Mouse (Mus musculus) G1E (cell line): Measurements from ENCODE around the gene Iyd. TPM values are rescaled to one million over a fixed set of nuclear protein-coding genes. Genes with fewer than 3 reads are reported as not detected.

Source experiments
- ATAC-seq: 2 replicates; pipeline ENCODE4 v1.8.0; 2016; ENCODE audit warnings: mild to moderate bottlenecking; ENCODE audit not compliant: insufficient number of reproducible peaks, poor library complexity, low FRiP score, severe bottlenecking; ENCODE audit errors: extremely low read depth
- DNase-seq: peaks from one replicate; pipeline ENCODE4 v3.0.0; 2012; ENCODE audit warnings: low spot score
- H3K27me3 ChIP-seq: 2 replicates; pipeline ENCODE4 v1.6.1; 2012; ENCODE audit warnings: mild to moderate bottlenecking, low read length, inconsistent platforms; ENCODE audit not compliant: insufficient read depth
- H3K36me3 ChIP-seq: replicated peaks from 2 replicates; pipeline ENCODE3; 2012; ENCODE audit warnings: mild to moderate bottlenecking, inconsistent platforms
- H3K4me1 ChIP-seq: 2 replicates; pipeline ENCODE4 v1.6.1; 2012; ENCODE audit warnings: low read depth, low read length, inconsistent platforms, mixed read lengths; ENCODE audit not compliant: insufficient read depth
- H3K4me3 ChIP-seq: 2 replicates; pipeline ENCODE4 v1.5.1; 2012; ENCODE audit warnings: low read depth, mild to moderate bottlenecking, inconsistent platforms, low read length, moderate library complexity, mixed read lengths
- H3K9me3 ChIP-seq: replicated peaks from 2 replicates; pipeline ENCODE4 v1.6.1; 2012; ENCODE audit warnings: inconsistent platforms
- CTCF ChIP-seq: IDR thresholded peaks from 2 replicates; pipeline ENCODE4 v1.5.1; 2012; ENCODE audit warnings: low read depth, low read length, inconsistent platforms, mixed read lengths
- GATA1 ChIP-seq: IDR thresholded peaks from 2 replicates; pipeline ENCODE4 v1.6.1; 2012; ENCODE audit warnings: borderline replicate concordance, low read length, inconsistent platforms, mixed read lengths
- GATA2 ChIP-seq: IDR thresholded peaks from 2 replicates; pipeline ENCODE4 v1.6.1; 2012; ENCODE audit warnings: low read depth, low read length, inconsistent platforms, borderline replicate concordance
- POLR2AphosphoS5 ChIP-seq: IDR thresholded peaks from 2 replicates; pipeline ENCODE4 v1.6.1; 2012; ENCODE audit warnings: low read depth, low read length, inconsistent platforms; ENCODE audit not compliant: insufficient replicate concordance
- TAL1 ChIP-seq: conservative IDR thresholded peaks from 2 replicates; pipeline ENCODE4 v1.6.1; 2012; ENCODE audit warnings: low read depth, low read length, inconsistent platforms, mixed read lengths
- polyA plus RNA-seq: library from polyadenylated mRNA; stranded (reverse); fragments of >175 nt; gene quantifications from 2 replicates; pipeline ENCODE4 v1.2.3, GENCODE M21; 2012
- total RNA-seq, 2 experiments: library from RNA; stranded (forward) in 1 of 2; stranded (reverse) in 1 of 2; fragments of 200-1000 nt in 1 of 2; fragments of >200 nt in 1 of 2; fragmentation: Nextera tagmentation in 1 of 2; gene quantifications; 2 replicates each; pipeline ENCODE4 v1.2.3; 2014 to 2017

Gene Iyd
- total and polyA plus RNA-seq, 3 experiments = 0.11 TPM; not detected in 2

GRCm38 (mm10) chr10:3523044-3523793 lies 16.8 kb upstream of the Iyd start:
- H3K4me3 ChIP-seq = no peak overlapping the region
- H3K4me1 ChIP-seq = no peaks in the 10 kb centered on the region
- peaks cover 11% of the 10 kb centered on the region for H3K9me3 ChIP-seq
- no peaks in the 10 kb centered on the region for H3K36me3 ChIP-seq
- no peaks in the 10 kb centered on the region for H3K27me3 ChIP-seq
- no peak for TF ChIP-seq CTCF
- no peak for TF ChIP-seq POLR2AphosphoS5
- TF ChIP-seq TAL1 = no peak
- TF ChIP-seq GATA2 = no peak
- no peak for TF ChIP-seq GATA1
- DNase-seq (no peak), ATAC-seq (peak; percentile 75)

GRCm38 (mm10) chr10:3524513-3524912 lies 15.5 kb upstream of the Iyd start:
- Histone ChIP-seq H3K9me3 (peaks cover 1% of the 10 kb centered on the region; the same call in 1 of the 2 replicates), H3K27me3 (no peaks in the 10 kb centered on the region), H3K4me3 (no peak overlapping the region), H3K36me3 (no peaks in the 10 kb centered on the region), H3K4me1 (no peaks in the 10 kb centered on the region)
- TF ChIP-seq POLR2AphosphoS5 = no peak
- no peak for DNase-seq
- ATAC-seq = no peak

DNA sequence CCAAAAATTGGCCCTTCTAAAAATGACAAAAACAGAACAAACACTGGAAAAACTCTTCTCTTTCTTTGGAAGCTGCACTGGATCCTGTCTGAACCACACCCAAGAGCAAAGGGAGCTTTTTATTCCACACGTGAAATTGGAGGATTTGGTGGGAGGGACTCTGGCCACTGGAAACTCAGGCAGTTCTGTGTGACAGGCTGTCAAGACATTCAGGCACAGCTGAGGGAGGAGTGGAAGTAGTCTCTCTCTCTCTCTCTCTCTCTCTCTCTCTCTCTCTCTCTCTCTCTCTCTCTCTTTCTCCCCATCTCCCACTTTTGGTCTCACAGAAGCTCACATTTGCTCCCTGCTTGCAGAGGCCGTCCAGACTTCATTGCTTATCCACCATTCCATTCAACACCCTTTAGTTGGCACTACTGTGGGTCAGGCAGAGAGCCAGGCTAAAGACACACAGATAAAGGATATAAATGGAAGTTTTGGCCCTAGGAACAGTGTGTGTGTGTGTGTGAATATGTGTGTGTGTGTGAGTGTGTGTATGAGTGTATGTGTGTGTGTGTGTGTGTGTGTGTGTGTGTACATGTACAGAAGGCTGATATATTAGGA lies 14.5 kb upstream of the Iyd start:
- no peaks in the 10 kb centered on the region for H3K36me3 ChIP-seq
- DNase-seq = no peak
- ATAC-seq = no peak
- H3K4me3 ChIP-seq = no peak overlapping the region
- H3K9me3 ChIP-seq = no peaks in the 10 kb centered on the region
- no peaks in the 10 kb centered on the region for H3K27me3 ChIP-seq
- TF ChIP-seq CTCF = no peak
- TF ChIP-seq GATA1 = no peak
- no peak for TF ChIP-seq GATA2
- no peak for TF ChIP-seq TAL1
- no peak for TF ChIP-seq POLR2AphosphoS5
- no peaks in the 10 kb centered on the region for H3K4me1 ChIP-seq

DNA sequence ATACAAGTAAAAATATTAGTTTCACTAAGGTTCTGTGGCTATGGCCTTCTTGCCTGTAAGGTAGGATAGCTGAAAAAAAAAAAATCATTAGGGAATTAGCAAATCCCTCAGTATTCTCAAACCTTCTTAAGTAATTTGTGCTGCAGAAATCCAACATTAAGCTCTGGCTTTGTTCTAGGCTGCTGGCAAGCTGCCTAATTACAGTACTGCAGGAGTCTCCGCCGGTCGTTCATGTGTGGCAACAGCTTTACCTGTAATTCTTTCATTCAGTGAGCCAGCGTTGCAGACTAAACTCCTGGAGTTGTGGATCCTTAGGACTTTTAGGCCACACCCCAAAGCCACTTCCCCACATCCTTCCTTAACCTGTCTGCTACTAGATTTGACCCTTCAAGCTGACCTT lies 10.2 kb upstream of the Iyd start:
- no peak for TF ChIP-seq TAL1

GRCm38 (mm10) chr10:3530661-3531060 lies 9.4 kb upstream of the Iyd start:
- ATAC-seq = no peak
- no peak for TF ChIP-seq TAL1

More for the DNA sequence above, 10.2 kb upstream of the Iyd start:
- H3K9me3 ChIP-seq = no peaks in the 10 kb centered on the region
- H3K27me3 ChIP-seq = no peaks in the 10 kb centered on the region
- no peaks in the 10 kb centered on the region for H3K36me3 ChIP-seq
- ATAC-seq (no peak), DNase-seq (no peak)
- no peak overlapping the region for H3K4me3 ChIP-seq
- H3K4me1 ChIP-seq = no peaks in the 10 kb centered on the region

GRCm38 (mm10) chr10:3531375-3531774 lies 8.7 kb upstream of the Iyd start:
- no peaks in the 10 kb centered on the region for H3K4me1 ChIP-seq
- no peak for ATAC-seq
- TF ChIP-seq POLR2AphosphoS5 = no peak
- TF ChIP-seq GATA1 = no peak
- TF ChIP-seq CTCF = no peak
- no peak for TF ChIP-seq TAL1
- no peak for TF ChIP-seq GATA2
- no peaks in the 10 kb centered on the region for H3K36me3 ChIP-seq
- H3K27me3 ChIP-seq = no peaks in the 10 kb centered on the region
- H3K4me3 ChIP-seq = no peak overlapping the region
- H3K9me3 ChIP-seq = no peaks in the 10 kb centered on the region
- DNase-seq = no peak

More at GRCm38 (mm10) chr10:3530661-3531060, 9.4 kb upstream of the Iyd start:
- Histone ChIP-seq H3K4me3 (no peak overlapping the region), H3K36me3 (no peaks in the 10 kb centered on the region), H3K4me1 (no peaks in the 10 kb centered on the region), H3K27me3 (no peaks in the 10 kb centered on the region), H3K9me3 (no peaks in the 10 kb centered on the region)
- no peak for DNase-seq

DNA sequence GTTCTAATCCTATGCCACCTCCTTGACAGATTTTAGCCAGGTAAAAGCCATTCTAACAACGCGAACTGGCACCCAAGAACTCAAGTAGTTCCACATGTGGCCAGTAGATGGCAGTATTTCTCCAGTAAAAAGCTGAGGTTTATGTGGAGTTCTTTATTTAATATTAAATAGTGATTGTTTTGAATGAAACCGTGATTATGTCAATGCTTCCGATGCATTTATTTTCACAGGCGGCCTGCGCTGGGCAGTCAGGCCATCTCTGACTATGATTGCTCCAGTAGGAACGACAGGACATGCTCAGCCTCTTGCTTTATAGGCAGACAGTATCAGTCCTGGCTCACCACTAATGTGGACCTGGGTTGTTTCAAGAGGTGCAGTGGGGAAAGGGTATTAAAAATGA lies 5.6 kb upstream of the Iyd start:
- Histone ChIP-seq H3K4me1 (no peaks in the 10 kb centered on the region), H3K9me3 (no peaks in the 10 kb centered on the region), H3K4me3 (no peak overlapping the region), H3K27me3 (0 out of 2 replicates have a peak, but pooled peaks cover 3% of the 10 kb centered on the region), H3K36me3 (no peaks in the 10 kb centered on the region)
- TF ChIP-seq POLR2AphosphoS5 (no peak), CTCF (0 out of 2 replicates have a peak, but pooled peaks have one; percentile 21)
- DNase-seq (no peak), ATAC-seq (no peak)
